Mouse (Mus musculus) kidney, adult 2 months (tissue): Measurements from ENCODE around the gene Shisal2a.

Experiments used
- CTCF ChIP-seq: fragments of 200-500 bp; conservative IDR thresholded peaks from 2 replicates; pipeline ENCODE4 v1.5.1; 2011; ENCODE audit warnings: low read depth, mild to moderate bottlenecking, control low read depth, low read length, moderate library complexity, mixed read lengths; ENCODE audit not compliant: insufficient read depth, insufficient read length
- POLR2A ChIP-seq: fragments of 200-500 bp; IDR thresholded peaks from one replicate; pipeline ENCODE4 v1.6.1; 2011; ENCODE audit warnings: low read depth, low read length, control low read depth

GRCm38 (mm10) chr4:108350819-108351218, 32.3 kb downstream of the Shisal2a start:
- TF ChIP-seq CTCF, result no peak
- no peak for TF ChIP-seq POLR2A
